Mouse (Mus musculus) CD4-positive, CD25-positive, alpha-beta regulatory T cell, adult 2 months (primary cell): ENCODE measurements around the gene Slc9a9.

Experiments
- DNase-seq: peaks from one replicate; pipeline ENCODE4 v3.0.0-alpha.2; 2012; ENCODE audit warnings: low read depth, low spot score

The Slc9a9 gene

GRCm38 (mm10) chr9:95072450-95072955, 402.8 kb downstream of the Slc9a9 start:
- DNase-seq = peak; percentile 71

- no peak for DNase-seq
These were observed 404.0 kb downstream of the Slc9a9 start for GRCm38 (mm10) chr9:95073691-95074090.

GRCm38 (mm10) chr9:95075856-95076255, 406.1 kb downstream of the Slc9a9 start:
- DNase-seq = no peak

GRCm38 (mm10) chr9:95077938-95078337, 408.2 kb downstream of the Slc9a9 start:
- no peak for DNase-seq

- no peak for DNase-seq
These were observed 408.9 kb downstream of the Slc9a9 start for GRCm38 (mm10) chr9:95078626-95079025.

GRCm38 (mm10) chr9:95079951-95080350, 410.2 kb downstream of the Slc9a9 start:
- no peak for DNase-seq

GRCm38 (mm10) chr9:95086109-95086821, 416.6 kb downstream of the Slc9a9 start:
- no peak for DNase-seq

- no peak for DNase-seq
These were observed 418.5 kb downstream of the Slc9a9 start for GRCm38 (mm10) chr9:95088221-95088620.

GRCm38 (mm10) chr9:95089050-95089449, 419.3 kb downstream of the Slc9a9 start:
- DNase-seq = no peak

- DNase-seq = no peak
These were observed 426.8 kb downstream of the Slc9a9 start for GRCm38 (mm10) chr9:95096486-95096885.

- DNase-seq = no peak
These were observed 436.1 kb downstream of the Slc9a9 start for GRCm38 (mm10) chr9:95105768-95106167.

- no peak for DNase-seq
These were observed 440.1 kb downstream of the Slc9a9 start for GRCm38 (mm10) chr9:95109799-95110198.

GRCm38 (mm10) chr9:95110768-95111167, 441.1 kb downstream of the Slc9a9 start:
- no peak for DNase-seq

- DNase-seq = no peak
These were observed 442.0 kb downstream of the Slc9a9 start for GRCm38 (mm10) chr9:95111732-95112131.

- DNase-seq = peak; percentile 57
These were observed 443.7 kb downstream of the Slc9a9 start for GRCm38 (mm10) chr9:95113157-95114135.

- DNase-seq = peak; percentile 53
These were observed 450.4 kb downstream of the Slc9a9 start for GRCm38 (mm10) chr9:95120062-95120461.

GRCm38 (mm10) chr9:95121151-95121835, 451.6 kb downstream of the Slc9a9 start:
- DNase-seq = peak; percentile 34

- no peak for DNase-seq
These were observed 456.0 kb downstream of the Slc9a9 start for GRCm38 (mm10) chr9:95125683-95126082.

GRCm38 (mm10) chr9:95127774-95128173, 458.1 kb downstream of the Slc9a9 start:
- no peak for DNase-seq

- DNase-seq = no peak
These were observed 479.6 kb downstream of the Slc9a9 start for GRCm38 (mm10) chr9:95149206-95149729.

GRCm38 (mm10) chr9:95150096-95150495, 480.4 kb downstream of the Slc9a9 start:
- no peak for DNase-seq
